Mouse (Mus musculus): ENCODE data around the gene Dclk1. TPM values are rescaled to one million over a fixed set of nuclear protein-coding genes. Genes with fewer than 3 reads are reported as not detected.

Dclk1 gene
- polyA plus RNA-seq, 1 experiment from 2014 or later, result 31.3 TPM

- H3K9ac ChIP-seq, result no peak overlapping the region
- no peak for ATAC-seq (replicated peaks; ENCODE audit: low FRiP score)
- H3K27ac ChIP-seq, result no peak overlapping the region
- no peaks in the 10 kb centered on the region for H3K36me3 ChIP-seq
- no peak overlapping the region for H3K4me2 ChIP-seq
- H3K9me3 ChIP-seq (replicated peaks), result no peaks in the 10 kb centered on the region
- H3K4me3 ChIP-seq (replicated peaks), result no peak overlapping the region
- no peaks in the 10 kb centered on the region for H3K27me3 ChIP-seq
- no peaks in the 10 kb centered on the region for H3K4me1 ChIP-seq
- WGBS, result 83% methylated on average over 4 of the region's 4 CpGs
Observed at GRCm38 (mm10) chr3:55269802-55270201, 27.6 kb downstream of the Dclk1 start.

GRCm38 (mm10) chr3:55270345-55270744, 28.2 kb downstream of the Dclk1 start:
- Histone ChIP-seq H3K27me3 (no peaks in the 10 kb centered on the region), H3K27ac (no peak overlapping the region), H3K4me2 (no peak overlapping the region), H3K4me3 (replicated peaks) (no peak overlapping the region), H3K36me3 (no peaks in the 10 kb centered on the region), H3K4me1 (no peaks in the 10 kb centered on the region), H3K9me3 (replicated peaks) (no peaks in the 10 kb centered on the region), H3K9ac (no peak overlapping the region)
- no peak for ATAC-seq (replicated peaks; ENCODE audit: low FRiP score)
- 82% methylated on average over 3 of the region's 3 CpGs for WGBS

GRCm38 (mm10) chr3:55270920-55271319, 28.8 kb downstream of the Dclk1 start:
- whole genome bisulfite sequencing, result 78% methylated on average over 5 of the region's 5 CpGs
- H3K27ac ChIP-seq, result no peak overlapping the region
- H3K36me3 ChIP-seq, result no peaks in the 10 kb centered on the region
- no peak overlapping the region for H3K4me2 ChIP-seq
- H3K4me3 ChIP-seq (replicated peaks), result no peak overlapping the region
- no peak for ATAC-seq (replicated peaks; ENCODE audit: low FRiP score)
- H3K27me3 ChIP-seq, result no peaks in the 10 kb centered on the region
- no peak overlapping the region for H3K9ac ChIP-seq
- no peaks in the 10 kb centered on the region for H3K9me3 ChIP-seq (replicated peaks)
- H3K4me1 ChIP-seq, result no peaks in the 10 kb centered on the region

- H3K36me3 ChIP-seq, result no peaks in the 10 kb centered on the region
- H3K27me3 ChIP-seq, result no peaks in the 10 kb centered on the region
- H3K4me3 ChIP-seq (replicated peaks), result no peak overlapping the region
- WGBS, result 81% methylated on average over 6 of the region's 6 CpGs
- no peak overlapping the region for H3K27ac ChIP-seq
- ATAC-seq (replicated peaks; ENCODE audit: low FRiP score), result no peak
- H3K4me1 ChIP-seq, result no peaks in the 10 kb centered on the region
- no peaks in the 10 kb centered on the region; the same call in 1 of the 2 replicates for H3K9me3 ChIP-seq (replicated peaks)
- no peak overlapping the region for H3K9ac ChIP-seq
- H3K4me2 ChIP-seq, result no peak overlapping the region
Observed at GRCm38 (mm10) chr3:55272536-55272935, 30.4 kb downstream of the Dclk1 start.

GRCm38 (mm10) chr3:55276446-55276845, 34.3 kb downstream of the Dclk1 start:
- Histone ChIP-seq H3K9ac (no peak overlapping the region), H3K27me3 (no peaks in the 10 kb centered on the region), H3K4me2 (no peak overlapping the region), H3K27ac (no peak overlapping the region), H3K4me3 (replicated peaks) (no peak overlapping the region), H3K9me3 (replicated peaks) (no peaks in the 10 kb centered on the region; the same call in 1 of the 2 replicates), H3K4me1 (no peaks in the 10 kb centered on the region), H3K36me3 (no peaks in the 10 kb centered on the region)
- WGBS, result 89% methylated on average over 3 of the region's 3 CpGs
- ATAC-seq (replicated peaks; ENCODE audit: low FRiP score), result no peak

- Histone ChIP-seq H3K9ac (no peak overlapping the region), H3K4me3 (replicated peaks) (no peak overlapping the region), H3K4me2 (no peak overlapping the region), H3K9me3 (replicated peaks) (no peaks in the 10 kb centered on the region; the same call in 1 of the 2 replicates), H3K4me1 (no peaks in the 10 kb centered on the region), H3K36me3 (no peaks in the 10 kb centered on the region), H3K27me3 (no peaks in the 10 kb centered on the region), H3K27ac (no peak overlapping the region)
- WGBS, result 88% methylated on average over 1 of the region's 1 CpGs
- ATAC-seq (replicated peaks; ENCODE audit: low FRiP score), result no peak
Observed at GRCm38 (mm10) chr3:55276851-55277250, 34.7 kb downstream of the Dclk1 start.

- no peak overlapping the region for H3K9ac ChIP-seq
- no peaks in the 10 kb centered on the region for H3K36me3 ChIP-seq
- H3K4me3 ChIP-seq (replicated peaks), result no peak overlapping the region
- no peak overlapping the region for H3K27ac ChIP-seq
- WGBS, result 80% methylated on average over 1 of the region's 1 CpGs
- no peaks in the 10 kb centered on the region; the same call in 1 of the 2 replicates for H3K9me3 ChIP-seq (replicated peaks)
- H3K27me3 ChIP-seq, result no peaks in the 10 kb centered on the region
- no peak for ATAC-seq (replicated peaks; ENCODE audit: low FRiP score)
- no peak overlapping the region for H3K4me2 ChIP-seq
- H3K4me1 ChIP-seq, result no peaks in the 10 kb centered on the region
Observed at GRCm38 (mm10) chr3:55277829-55278228, 35.7 kb downstream of the Dclk1 start.

- Histone ChIP-seq H3K9me3 (replicated peaks) (no peaks in the 10 kb centered on the region; the same call in 1 of the 2 replicates), H3K27ac (no peak overlapping the region), H3K36me3 (no peaks in the 10 kb centered on the region), H3K4me2 (no peak overlapping the region), H3K9ac (no peak overlapping the region), H3K27me3 (no peaks in the 10 kb centered on the region), H3K4me1 (no peaks in the 10 kb centered on the region), H3K4me3 (replicated peaks) (no peak overlapping the region)
- ATAC-seq (replicated peaks; ENCODE audit: low FRiP score), result no peak
- 83% methylated on average over 4 of the region's 4 CpGs for WGBS
Observed at GRCm38 (mm10) chr3:55279923-55280322, 37.8 kb downstream of the Dclk1 start.

GRCm38 (mm10) chr3:55280471-55280870, 38.3 kb downstream of the Dclk1 start:
- no peak overlapping the region for H3K4me3 ChIP-seq (replicated peaks)
- no peak overlapping the region for H3K9ac ChIP-seq
- H3K36me3 ChIP-seq, result no peaks in the 10 kb centered on the region
- no peak overlapping the region for H3K27ac ChIP-seq
- no peak overlapping the region for H3K4me2 ChIP-seq
- H3K9me3 ChIP-seq (replicated peaks), result no peaks in the 10 kb centered on the region; the same call in 1 of the 2 replicates
- H3K27me3 ChIP-seq, result no peaks in the 10 kb centered on the region
- H3K4me1 ChIP-seq, result no peaks in the 10 kb centered on the region
- no peak for ATAC-seq (replicated peaks; ENCODE audit: low FRiP score)

GRCm38 (mm10) chr3:55284215-55284614, 42.1 kb downstream of the Dclk1 start:
- WGBS, result 54% methylated on average over 3 of the region's 3 CpGs
- no peak overlapping the region for H3K9ac ChIP-seq
- no peak overlapping the region for H3K4me2 ChIP-seq
- no peaks in the 10 kb centered on the region for H3K36me3 ChIP-seq
- no peak overlapping the region for H3K4me3 ChIP-seq (replicated peaks)
- no peaks in the 10 kb centered on the region for H3K9me3 ChIP-seq (replicated peaks)
- H3K27me3 ChIP-seq, result no peaks in the 10 kb centered on the region
- H3K27ac ChIP-seq, result no peak overlapping the region
- no peaks in the 10 kb centered on the region for H3K4me1 ChIP-seq
- no peak for ATAC-seq (replicated peaks; ENCODE audit: low FRiP score)

- 44% methylated on average over 4 of the region's 4 CpGs for WGBS
- Histone ChIP-seq H3K9ac (no peak overlapping the region), H3K27me3 (no peaks in the 10 kb centered on the region), H3K9me3 (replicated peaks) (no peaks in the 10 kb centered on the region), H3K4me1 (0 out of 2 replicates have a peak, but pooled peaks cover 5% of the 10 kb centered on the region), H3K4me2 (no peak overlapping the region), H3K36me3 (no peaks in the 10 kb centered on the region), H3K4me3 (replicated peaks) (no peak overlapping the region), H3K27ac (no peak overlapping the region)
- no peak for ATAC-seq (replicated peaks; ENCODE audit: low FRiP score)
Observed at GRCm38 (mm10) chr3:55288726-55289125, 46.6 kb downstream of the Dclk1 start.

- H3K9ac ChIP-seq, result no peak overlapping the region
- H3K4me3 ChIP-seq (replicated peaks), result no peak overlapping the region
- no peaks in the 10 kb centered on the region for H3K36me3 ChIP-seq
- H3K27me3 ChIP-seq, result no peaks in the 10 kb centered on the region
- peak; percentile 54; the same call in 1 of the 2 replicates for ATAC-seq (replicated peaks; ENCODE audit: low FRiP score)
- H3K4me1 ChIP-seq, result 0 out of 2 replicates have a peak, but pooled peaks cover 5% of the 10 kb centered on the region
- 8% methylated on average over 4 of the region's 4 CpGs for WGBS
- H3K4me2 ChIP-seq, result no peak overlapping the region
- H3K27ac ChIP-seq, result 0 out of 2 replicates have a peak overlapping the region, but pooled peaks have one; percentile 41
- no peaks in the 10 kb centered on the region for H3K9me3 ChIP-seq (replicated peaks)
Observed at GRCm38 (mm10) chr3:55291964-55292363, 49.8 kb downstream of the Dclk1 start.

- Histone ChIP-seq H3K27ac (no peak overlapping the region), H3K4me3 (replicated peaks) (no peak overlapping the region), H3K9me3 (replicated peaks) (no peaks in the 10 kb centered on the region), H3K36me3 (no peaks in the 10 kb centered on the region), H3K4me2 (no peak overlapping the region), H3K9ac (no peak overlapping the region), H3K4me1 (0 out of 2 replicates have a peak, but pooled peaks cover 5% of the 10 kb centered on the region), H3K27me3 (no peaks in the 10 kb centered on the region)
- ATAC-seq (replicated peaks; ENCODE audit: low FRiP score), result no peak
- WGBS, result 83% methylated on average over 10 of the region's 10 CpGs
Observed at GRCm38 (mm10) chr3:55292783-55293430, 50.7 kb downstream of the Dclk1 start.
